Mouse (Mus musculus) left cerebral cortex, adult 11 months (tissue): ENCODE measurements at regions not wholly inside any gene's neighbourhood (a gene's known extent, or its start where the extent isn't known, plus 50 kb on each side); places are given as distances from the start of the nearest gene placed in this dataset.
"Not testable (repeated sequence)": the region's sequence is repeated elsewhere in the genome, so short reads cannot be mapped to it uniquely, and the experiment has no call there.

Experiments
- DNase-seq: peaks from one replicate; pipeline ENCODE4 v3.0.0; 2022; ENCODE audit warnings: low spot score

DNA sequence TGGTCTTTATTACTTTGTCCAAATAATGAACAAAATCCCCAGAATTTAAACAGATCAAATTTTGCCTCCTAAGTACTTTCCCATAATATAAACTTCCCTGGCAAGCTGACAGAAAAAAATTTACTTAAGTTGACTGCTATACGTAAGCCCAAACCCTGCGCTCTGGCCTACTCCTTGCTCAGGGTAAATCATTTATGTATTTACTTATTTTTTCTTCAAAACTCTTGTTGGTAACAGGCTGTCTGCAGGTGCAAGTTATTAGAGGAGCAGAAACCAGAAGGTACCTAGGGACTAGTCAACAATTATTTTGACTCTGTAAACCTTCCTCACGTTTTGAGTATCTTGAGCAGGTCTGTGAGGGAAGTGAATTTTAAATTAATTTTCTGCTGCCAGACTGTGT is 2615.7 kb downstream of the Poteg start:
- no peak for DNase-seq

DNA sequence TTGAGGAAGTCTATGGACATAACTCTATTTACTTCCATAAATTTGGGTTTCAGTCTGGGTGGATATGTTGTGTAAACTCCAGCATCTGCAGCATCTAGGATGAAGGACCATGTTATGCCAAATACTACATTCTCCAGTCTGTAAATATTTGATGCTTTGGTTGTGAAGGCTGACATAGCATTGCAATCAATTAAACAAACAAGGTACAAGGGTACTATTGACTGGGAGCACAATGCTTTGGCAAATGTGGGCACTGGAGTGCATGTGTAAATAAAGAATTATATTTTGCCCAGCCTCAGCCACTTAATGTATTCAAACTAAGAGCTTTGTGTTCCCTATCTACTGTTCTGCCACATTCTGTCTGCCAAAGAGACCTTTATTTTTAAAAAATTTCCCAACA is 2630.3 kb downstream of the Poteg start:
- DNase-seq, result no peak

DNA sequence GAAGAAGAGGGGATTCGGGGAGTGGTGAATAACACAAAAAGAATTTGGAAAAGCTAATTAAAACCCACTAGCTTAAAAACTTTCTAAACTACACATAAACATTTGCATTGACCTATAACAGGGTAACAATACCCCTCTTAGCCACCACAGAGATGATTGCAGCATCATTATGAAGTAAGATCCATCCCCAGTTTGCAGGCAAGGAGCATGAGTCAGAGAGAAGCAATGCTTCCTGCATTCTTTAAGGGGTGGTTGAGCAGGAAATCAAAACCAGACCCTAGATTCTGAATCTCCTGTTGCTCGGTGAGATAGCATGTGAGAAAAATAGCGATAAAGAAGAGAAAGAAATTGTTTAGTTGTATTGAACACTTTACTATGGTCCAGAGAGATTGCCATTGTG is 2680.3 kb downstream of the Poteg start:
- no peak for DNase-seq

DNA sequence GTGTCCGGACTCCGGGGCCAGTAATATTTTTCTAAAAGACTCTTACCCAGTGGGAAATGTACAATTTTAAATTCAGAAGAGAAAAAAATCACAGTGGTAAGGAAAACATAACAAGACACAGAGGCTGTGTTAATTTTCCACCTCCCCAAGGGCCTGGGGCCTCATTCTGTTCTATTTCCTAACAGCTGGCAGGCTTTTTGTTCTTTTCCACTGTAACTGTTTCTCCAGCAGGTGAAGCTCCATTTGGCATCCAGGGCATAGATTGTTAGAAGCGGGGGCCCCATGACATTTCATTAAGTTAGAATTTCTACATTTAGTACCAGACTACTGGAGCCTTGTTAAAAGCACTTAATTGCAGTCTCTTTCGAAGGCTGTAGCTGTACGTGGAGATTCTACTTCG is 2687.5 kb downstream of the Poteg start:
- no peak for DNase-seq

DNA sequence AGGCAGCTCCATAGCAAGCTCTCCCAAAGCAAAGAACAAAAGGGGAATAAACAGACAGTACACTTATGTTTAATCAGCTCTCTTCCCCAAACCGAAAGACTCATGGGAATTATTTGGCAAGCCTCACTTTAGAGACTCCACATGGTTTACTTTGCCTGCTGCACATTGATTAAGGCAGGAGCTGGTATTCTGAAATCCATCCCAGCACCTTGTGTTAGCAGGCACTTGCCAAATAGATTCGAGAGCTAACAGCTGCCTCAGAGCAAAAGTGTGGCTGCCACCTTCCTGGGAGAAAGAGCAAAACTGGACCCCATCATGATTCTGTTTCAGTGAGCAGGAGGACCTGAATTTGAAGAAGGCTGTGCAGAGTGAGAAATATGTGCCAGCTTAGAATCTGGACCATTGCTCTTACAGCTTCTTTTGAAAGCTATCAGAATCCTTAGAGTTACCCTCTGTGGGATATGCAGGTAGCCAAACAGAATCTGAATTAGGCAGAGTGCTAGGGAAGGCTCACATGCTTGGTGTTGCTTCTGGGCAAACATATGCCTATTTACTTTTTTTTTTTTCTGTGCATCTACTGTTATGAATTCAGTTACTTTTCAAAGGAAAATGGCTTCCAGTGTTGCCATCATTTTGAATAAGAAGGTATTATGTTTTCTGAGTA is 2703.8 kb downstream of the Poteg start:
- DNase-seq, result no peak

DNA sequence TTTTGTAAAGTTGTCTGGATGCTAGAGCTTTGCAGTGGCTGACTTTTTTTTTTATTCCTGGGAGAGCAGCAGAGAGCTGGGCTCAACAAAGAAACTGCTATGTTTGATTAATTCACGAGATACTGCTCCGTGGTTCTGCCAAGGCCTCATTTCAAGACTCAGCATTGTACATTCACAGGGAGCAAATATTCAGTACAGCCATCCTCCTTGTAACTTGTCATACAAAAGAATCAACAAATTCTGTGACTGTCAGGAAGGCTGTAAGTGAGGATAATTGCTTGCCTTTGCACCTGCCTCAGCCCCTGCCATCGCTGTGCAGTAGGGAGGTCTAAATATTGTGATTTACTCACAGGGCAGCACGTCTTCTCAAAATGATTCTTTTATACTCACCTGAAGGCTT is 2705.5 kb downstream of the Poteg start:
- no peak for DNase-seq

DNA sequence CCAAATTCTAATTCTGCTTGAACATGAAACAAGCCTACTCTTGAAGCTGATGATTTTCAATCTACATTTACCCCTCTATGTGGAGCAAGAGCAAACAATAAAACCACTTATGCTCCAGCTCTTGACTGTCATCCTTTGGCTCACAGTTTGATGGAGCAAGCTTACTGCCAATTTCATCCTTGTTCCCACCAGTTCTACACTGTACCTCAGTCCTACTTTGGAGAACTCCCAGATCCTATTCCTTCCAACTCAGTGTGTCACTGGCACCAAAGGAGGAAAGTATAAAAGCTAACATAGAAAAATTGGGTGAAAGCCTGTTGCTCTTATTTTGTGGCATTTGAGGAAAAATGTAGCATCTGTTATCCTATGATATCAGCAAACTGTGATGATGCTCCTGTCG is 2724.4 kb downstream of the Poteg start:
- no peak for DNase-seq

DNA sequence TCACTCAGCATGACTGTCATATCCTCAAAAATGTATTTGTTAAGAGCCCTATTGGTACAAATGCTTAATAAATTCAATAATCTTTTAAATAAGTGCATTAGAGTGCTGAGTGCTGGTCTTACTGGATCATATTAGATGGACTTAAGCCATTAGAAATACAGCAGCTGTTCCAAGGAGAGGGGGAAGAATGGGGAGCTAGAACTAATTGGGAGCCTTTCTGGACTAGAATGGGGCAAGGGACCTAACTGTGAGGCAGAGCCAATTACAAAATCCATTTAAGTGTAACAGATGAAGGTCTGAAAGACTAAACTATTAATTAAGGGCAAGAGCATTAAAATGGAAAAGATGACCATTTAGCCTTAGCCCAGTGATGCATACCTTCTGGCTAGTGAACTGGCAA is 2755.3 kb downstream of the Poteg start:
- not testable (repeated sequence) for DNase-seq

DNA sequence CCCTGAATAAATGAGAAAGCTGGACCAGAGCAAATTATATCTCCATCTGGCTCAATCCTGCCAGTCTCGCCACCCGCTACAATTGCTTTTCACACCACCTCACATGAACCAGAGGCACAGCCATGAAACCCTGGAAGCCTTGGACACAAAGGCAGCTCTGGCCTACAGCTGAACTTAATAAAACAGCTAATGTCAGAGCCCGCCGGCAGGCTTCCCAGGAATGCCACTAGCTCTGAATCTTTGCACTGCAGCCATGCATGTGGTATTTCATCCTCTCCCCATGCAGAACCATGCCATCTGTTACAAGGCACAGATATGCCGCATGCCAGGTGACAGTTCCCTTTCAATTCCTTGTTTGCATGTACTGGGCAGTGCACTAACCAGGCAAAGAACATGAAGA is 2779.9 kb downstream of the Poteg start:
- no peak for DNase-seq

DNA sequence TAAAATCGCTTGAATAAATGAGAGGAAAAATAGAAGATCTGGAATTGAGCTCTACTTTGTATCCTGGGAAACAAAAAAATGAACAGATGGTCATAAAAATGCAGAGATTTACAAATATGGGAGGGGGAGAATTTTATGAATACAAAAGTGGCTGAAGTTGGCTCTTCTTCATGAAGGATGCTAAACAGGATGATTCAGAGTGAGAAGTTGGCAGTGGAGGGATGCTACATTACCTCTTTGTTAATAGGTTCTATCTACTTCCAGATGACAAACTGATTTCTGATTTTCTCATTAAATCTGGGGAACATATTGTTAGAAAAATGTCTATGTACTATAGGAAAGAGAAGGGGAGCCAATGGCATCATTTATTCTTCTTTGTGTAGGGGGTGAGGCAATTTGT is 2785.8 kb downstream of the Poteg start:
- no peak for DNase-seq

DNA sequence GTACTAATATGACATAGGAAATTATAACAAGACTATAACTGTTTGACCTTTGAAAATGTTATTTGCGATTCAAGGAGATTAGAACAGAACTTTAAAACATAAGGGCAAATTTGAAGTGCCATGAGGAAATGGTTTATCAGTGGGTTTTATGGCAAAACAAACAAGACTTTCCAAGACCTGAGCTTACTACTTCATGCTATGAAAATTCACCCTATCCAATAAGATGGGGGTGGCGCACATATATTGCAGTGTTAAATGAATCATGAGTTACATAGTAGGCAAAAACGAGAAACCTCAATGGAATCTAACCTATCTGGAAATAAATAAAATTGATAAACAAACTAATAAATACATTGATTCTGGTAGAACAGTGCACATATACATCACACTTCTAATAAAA is 2804.3 kb downstream of the Poteg start:
- no peak for DNase-seq

DNA sequence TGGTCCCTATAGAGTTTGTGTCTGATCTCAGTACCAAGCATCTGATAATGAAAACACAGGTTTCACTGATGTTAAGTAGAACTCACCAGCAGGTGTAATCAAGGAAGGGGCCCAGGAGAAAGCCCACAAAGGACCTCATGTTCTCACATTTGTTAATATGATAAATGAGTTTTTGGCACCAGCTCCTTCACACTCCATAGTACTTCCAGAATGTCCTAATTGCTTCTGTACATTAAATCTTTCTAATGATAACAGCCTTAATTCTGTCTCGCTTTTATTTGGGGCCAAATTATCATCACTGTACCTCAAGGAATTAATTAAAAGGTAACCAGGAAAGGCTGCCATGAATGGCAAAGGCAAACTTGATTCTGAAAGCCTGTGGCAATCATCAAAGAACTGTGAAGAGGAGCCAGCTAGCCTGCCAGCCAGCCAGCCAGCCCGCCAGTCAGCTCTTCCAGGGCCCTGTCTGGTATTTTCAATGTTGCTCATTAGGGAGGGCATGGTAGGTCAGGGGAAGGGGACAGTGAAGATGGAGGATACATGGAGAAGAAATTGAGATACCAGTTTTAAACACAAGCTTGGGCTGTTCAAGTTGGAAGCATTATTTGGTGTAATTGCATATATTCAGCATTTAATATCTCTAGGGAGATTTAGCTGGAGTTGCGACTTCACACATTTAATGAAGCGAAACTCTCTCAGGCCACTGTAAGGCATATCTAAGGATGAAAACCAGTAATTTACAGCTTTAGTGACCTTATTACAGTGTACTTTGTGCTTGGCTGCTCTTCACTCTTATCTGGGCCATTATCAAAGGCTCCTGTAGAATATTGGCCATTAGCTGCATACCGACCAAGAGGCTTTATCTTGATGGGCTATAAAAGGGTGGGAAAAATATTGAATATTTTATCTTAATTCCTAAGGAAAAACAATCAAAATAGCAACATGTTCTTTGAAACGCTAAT is 2822.8 kb downstream of the Poteg start:
- DNase-seq, result no peak

DNA sequence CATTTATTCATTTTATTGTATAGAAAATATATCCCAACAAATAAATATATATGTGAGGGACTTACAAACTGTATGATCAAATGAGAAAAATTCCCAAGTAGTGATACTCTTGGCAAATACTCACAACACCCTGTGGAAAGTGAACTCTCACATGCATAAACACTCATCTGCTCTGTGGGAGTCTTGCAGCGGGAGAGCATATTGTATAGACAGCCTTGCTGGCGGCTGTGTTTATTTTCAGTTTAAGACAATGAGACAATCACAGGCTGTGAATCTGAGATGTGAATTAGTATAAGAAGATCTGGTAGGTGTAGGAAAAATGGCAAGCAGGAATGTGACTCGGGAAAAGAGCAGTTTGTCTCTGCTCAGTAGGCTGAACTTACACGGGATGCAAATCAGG is 2841.7 kb downstream of the Poteg start:
- peak; percentile 4 for DNase-seq

DNA sequence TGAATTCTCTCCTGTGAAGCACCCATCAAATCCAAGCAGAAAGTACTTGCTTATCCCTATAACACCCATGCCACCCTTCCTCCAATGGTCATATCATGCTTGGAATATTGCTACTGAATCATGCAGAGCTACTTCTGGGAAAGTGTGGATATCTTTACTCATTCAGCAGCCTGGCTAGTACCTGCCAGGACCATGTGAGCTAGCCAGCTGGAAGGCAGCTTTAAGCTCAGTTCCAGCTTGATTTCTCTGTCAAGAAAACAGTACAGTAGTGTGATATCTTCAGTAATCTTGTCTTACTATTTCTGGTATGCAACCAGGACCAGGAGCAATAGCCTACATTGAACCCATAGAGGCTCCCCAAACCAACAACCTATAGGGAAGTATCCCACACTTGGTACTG is 2883.7 kb downstream of the Poteg start:
- no peak for DNase-seq

DNA sequence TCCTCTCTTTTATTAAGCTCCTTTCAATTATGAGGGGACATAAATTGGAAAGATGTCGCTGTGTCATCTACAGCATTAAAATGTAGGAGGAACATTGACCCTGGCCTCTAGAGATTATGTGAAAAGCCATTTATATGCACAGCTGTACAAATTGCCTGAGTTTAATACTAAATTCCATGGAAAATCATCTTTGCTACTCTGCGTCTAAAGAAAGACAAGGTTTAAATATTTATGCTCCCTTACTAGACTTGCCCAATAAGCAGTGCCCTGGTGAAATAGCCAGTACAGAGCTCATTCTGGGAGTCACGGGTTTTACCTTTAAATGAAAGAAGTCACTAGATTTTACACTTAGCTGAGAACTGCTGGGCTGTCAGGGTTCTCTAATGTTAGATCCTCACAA is 2885.9 kb downstream of the Poteg start:
- DNase-seq, result no peak

DNA sequence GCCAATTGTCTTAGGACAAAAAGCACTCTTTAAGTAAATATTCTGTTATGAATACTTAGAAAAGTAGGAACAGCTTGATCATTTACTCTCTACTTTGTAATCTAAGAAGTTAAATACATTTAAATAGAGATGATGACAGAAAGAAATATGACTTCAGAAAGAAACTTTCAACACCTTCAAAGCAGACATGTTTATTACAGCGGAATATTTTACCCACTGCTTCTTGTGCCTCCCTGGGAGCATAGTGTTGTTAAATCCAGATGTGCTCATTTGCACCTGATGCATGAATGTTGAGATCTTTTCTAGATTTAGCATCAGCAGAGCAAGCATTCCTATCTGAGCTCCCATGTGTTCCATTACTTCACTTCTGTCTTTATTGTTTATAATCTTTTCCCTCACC is 2912.0 kb downstream of the Poteg start:
- DNase-seq, result no peak

DNA sequence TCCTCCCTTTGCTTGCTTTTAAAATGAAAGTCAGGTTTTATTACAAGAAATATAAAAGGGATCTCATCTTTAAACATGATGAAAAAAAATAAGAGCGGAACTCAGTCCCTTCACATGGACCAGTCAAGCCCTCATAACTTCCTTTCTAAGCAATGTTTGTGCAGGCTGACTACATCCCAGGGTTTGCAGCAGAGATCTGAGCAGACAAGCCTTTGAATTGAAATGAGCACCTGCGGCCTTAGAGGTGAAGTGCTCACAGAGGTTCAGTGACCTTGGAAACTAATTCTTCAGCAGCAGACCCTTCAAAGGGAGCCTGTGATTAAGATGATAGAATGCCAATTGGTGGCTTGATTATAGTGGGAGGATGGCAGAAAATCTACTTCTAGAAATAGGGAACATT is 2918.3 kb downstream of the Poteg start:
- DNase-seq, result no peak

DNA sequence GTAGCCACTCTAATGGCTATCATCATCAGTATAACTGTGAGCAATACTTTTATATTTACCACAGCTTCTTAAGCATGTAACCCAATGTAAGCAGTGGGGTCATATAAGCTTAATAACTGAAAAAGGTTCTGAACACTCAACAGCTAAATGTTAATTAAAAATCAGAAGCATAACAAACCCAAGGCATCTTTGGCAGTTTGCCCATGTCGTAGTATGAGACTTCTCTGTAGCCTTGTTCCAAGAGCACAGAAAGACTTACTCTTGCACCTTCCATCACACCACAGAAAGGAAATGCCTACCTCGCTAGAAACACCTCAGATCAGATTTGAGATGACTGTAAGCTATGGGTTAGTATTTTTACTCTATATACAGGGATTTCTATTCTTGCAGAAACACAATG is 2944.5 kb downstream of the Poteg start:
- DNase-seq, result no peak

DNA sequence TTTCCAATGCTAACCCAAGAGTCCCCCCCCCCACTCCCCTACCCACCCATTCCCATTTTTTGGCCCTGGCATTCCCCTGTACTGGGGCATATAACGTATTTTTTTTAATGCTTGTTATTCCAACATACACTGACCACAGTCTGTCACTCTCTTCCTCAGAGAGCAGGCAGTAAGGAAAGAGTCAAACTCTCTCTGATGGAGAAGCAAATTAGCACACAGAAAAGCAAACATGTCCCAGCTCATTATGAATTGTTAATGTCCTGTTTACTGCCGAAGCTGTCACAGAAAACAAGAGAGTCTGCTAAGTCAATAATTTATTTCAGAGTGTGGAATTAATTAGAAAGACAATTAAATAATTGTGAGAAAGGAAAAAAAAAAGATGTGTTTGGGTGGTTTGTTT is 2989.1 kb upstream of the 5930422O12Rik start:
- no peak for DNase-seq

DNA sequence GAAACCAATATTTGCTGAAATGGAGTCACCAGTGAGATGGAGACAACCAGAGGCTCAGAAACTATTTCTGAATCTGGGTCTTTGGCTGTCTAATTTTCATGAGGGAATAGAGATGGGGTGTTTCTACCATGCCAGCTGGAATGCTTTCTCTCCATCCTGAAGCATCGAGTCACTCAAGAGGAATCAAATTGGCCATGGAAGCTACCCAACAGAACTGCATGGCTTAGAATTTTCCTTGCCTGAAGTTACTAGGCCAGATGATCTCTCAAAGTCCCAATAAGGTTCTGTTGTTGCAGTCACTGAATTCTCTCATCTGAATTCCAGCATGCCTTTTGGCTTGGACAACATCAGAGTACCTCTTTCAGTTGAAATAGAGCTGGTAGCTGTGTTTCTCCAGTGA is 2986.7 kb upstream of the 5930422O12Rik start:
- no peak for DNase-seq

DNA sequence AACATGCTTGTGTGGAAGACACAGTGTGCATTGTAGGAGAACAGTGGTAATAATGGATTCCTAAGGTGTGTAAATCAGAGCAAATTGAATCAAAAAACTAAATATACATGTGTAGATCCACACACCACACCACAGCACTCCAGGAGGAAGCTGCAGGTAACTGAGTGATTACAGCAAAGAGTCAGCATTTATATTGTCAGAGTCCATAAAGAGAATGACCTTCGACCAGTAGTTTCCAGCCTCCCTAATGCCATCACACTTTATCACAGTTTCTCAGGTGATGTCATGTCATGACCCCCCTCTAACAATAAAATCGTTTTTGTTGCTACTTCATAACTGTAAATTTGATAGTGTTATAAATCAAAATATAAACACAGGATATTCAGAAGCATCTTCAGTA is 2984.6 kb upstream of the 5930422O12Rik start:
- DNase-seq, result no peak

DNA sequence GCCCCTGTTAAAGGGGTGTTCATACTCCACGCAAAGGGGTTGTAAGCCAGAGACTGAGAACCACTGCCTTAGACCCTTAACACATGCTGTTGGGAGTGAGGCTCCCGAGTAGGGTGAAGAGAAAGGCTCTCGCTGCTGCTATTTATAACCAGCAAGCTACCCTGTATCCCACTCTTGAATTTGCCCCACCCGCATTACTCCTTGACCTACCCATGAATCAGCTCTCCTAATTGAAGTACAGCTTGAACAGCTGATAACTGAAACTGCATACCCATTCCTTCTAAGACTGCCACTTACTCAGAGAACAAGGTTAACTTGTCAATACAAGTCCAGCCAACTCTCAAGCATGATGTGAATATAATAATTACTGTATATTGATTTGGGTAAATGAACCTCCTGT is 2984.2 kb upstream of the 5930422O12Rik start:
- DNase-seq, result no peak

DNA sequence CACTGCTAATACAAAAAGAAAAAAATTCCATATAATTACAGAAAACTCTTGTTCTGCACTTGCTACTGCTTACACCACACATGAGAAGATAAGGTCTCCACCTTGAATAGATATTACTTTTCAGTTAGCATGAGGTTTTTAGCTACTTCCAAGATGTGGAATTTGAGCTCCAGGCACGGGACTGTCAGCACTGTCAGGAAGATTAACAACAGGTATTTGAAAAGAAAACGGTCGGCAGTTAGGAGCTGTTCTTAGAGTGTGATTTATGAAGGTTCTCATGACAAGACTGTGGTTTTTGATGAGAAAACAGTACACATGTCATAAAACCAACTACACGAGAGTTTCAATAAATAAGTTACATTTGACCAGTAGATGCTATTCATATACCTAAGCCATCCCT is 2970.4 kb upstream of the 5930422O12Rik start:
- DNase-seq, result no peak

DNA sequence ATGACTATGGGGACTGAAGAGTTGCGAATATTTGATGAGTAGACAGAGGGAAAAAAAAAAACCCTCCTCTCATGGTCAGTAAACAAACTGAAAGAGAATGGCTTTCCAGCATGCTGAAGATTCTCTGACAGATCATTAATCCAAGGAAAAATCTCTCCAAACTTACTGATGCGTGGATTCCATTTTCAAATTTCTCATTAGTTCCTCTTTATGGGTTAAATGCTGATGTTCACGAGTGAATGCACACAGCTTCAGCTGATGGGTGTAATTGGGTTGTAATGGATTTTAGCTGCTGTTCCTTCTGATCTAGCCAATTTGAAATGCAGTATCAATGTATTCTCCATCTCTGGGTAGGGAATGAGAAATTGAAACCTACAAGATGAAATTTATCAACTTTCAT is 2945.6 kb upstream of the 5930422O12Rik start:
- DNase-seq, result no peak
